Mouse (Mus musculus) CH12.LX (cell line): Measurements from ENCODE around the gene Epha5.

Source experiments
- CHD1 ChIP-seq: IDR thresholded peaks from 2 replicates; pipeline ENCODE4 v1.6.1; 2012; ENCODE audit warnings: low read depth, low read length, improper control_type of control experiment, inconsistent platforms
- CTCF ChIP-seq, 2 experiments: IDR thresholded peaks in 1 of 2; conservative IDR thresholded peaks in 1 of 2; 2 replicates each; pipeline ENCODE4 v1.5.1; 2011 to 2012; ENCODE audit warnings: low read depth in 2 of 2, low read length in 2 of 2, improper control_type of control experiment in 1 of 2, inconsistent platforms in 1 of 2, mild to moderate bottlenecking in 1 of 2, moderate library complexity in 1 of 2
- EP300 ChIP-seq: IDR thresholded peaks from 2 replicates; pipeline ENCODE4 v1.6.1; 2011; ENCODE audit warnings: low read length, improper control_type of control experiment
- ETS1 ChIP-seq: conservative IDR thresholded peaks from 2 replicates; pipeline ENCODE4 v1.6.1; 2012; ENCODE audit warnings: low read depth, mild to moderate bottlenecking, inconsistent platforms, low read length, improper control_type of control experiment, moderate library complexity
- MEF2A ChIP-seq: IDR thresholded peaks from 2 replicates; pipeline ENCODE4 v1.6.1; 2014; ENCODE audit warnings: low read depth, mild to moderate bottlenecking, inconsistent platforms, low read length, improper control_type of control experiment, borderline replicate concordance
- POLR2A ChIP-seq: IDR thresholded peaks from 2 replicates; pipeline ENCODE4 v1.6.1; 2011; ENCODE audit warnings: low read depth, mild to moderate bottlenecking, improper control_type of control experiment, low read length
- POLR2AphosphoS2 ChIP-seq: IDR thresholded peaks from 2 replicates; pipeline ENCODE4 v1.6.1; 2011; ENCODE audit warnings: low read depth, low read length, improper control_type of control experiment
- SMC3 ChIP-seq: IDR thresholded peaks from 2 replicates; pipeline ENCODE4 v1.6.1; 2011; ENCODE audit warnings: low read depth, low read length, improper control_type of control experiment
- TCF12 ChIP-seq: IDR thresholded peaks from 2 replicates; pipeline ENCODE4 v1.6.1; 2014; ENCODE audit warnings: low read depth, mild to moderate bottlenecking, inconsistent platforms, low read length, improper control_type of control experiment
- UBTF ChIP-seq: IDR thresholded peaks from 2 replicates; pipeline ENCODE4 v1.6.1; 2012; ENCODE audit warnings: low read depth, mild to moderate bottlenecking, inconsistent platforms, low read length, improper control_type of control experiment, moderate library complexity
- USF2 ChIP-seq: conservative IDR thresholded peaks from 2 replicates; pipeline ENCODE4 v1.6.1; 2011; ENCODE audit warnings: low read depth, low read length, improper control_type of control experiment
- ZMIZ1 ChIP-seq: IDR thresholded peaks from 2 replicates; pipeline ENCODE4 v1.6.1; 2012; ENCODE audit warnings: low read depth, mild to moderate bottlenecking, inconsistent platforms, low read length, improper control_type of control experiment
- ZNF384 ChIP-seq: IDR thresholded peaks from 2 replicates; pipeline ENCODE4 v1.6.1; 2012; ENCODE audit warnings: low read depth, low read length, improper control_type of control experiment, inconsistent platforms

DNA sequence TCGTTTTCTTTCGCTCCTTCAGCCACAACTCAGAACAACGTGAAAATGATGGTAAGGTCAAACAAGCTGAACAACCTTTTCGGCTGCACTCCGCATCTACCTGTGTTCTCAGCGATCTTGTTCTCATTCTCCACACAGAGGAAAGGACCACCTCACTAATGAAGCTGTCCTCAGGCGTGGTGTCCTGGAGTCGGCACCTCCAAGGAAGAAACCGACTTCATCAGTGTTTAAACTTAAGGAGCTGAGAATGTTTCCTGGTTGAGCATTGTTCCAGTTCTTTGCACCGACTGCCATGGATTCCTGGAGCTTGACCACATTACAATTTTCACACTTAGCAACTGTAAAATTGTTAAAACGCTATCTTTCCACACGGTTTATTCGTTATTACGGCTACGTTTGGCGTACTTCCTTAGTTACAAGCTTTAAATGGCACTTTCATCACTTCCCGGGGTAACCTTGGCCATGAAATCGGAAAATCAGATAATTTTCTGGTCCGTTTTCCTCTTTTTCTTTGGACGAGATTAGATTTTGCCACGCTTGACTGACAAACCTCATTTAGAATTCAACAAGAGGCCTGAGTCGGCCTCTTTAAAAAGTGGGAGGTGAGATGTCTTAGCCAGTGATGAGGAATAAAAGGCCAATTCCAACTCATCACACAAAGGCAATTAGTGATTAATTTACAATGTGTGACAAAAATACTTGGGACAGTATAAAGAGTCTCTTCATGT, 135.7 kb downstream of the Epha5 start:
- TF ChIP-seq EP300: no peak
- no peak for TF ChIP-seq CTCF (conservative IDR thresholded peaks at IDR 0.05 in 1 of 2, IDR thresholded peaks at IDR 0.05 in 1 of 2; ENCODE audit: low read depth in 2 of 2, low read length in 2 of 2)
- TF ChIP-seq UBTF: no peak
- no peak for TF ChIP-seq ZMIZ1
- TF ChIP-seq POLR2A: no peak
- no peak for TF ChIP-seq ETS1
- TF ChIP-seq USF2: no peak
- TF ChIP-seq SMC3: no peak
- TF ChIP-seq ZNF384: no peak
- TF ChIP-seq TCF12: no peak
- TF ChIP-seq POLR2AphosphoS2: no peak
- TF ChIP-seq CHD1: no peak
- no peak for TF ChIP-seq MEF2A
